Mouse (Mus musculus) limb, embryonic 13.5 days (tissue): ENCODE data around the gene Dnah7c. TPM values are rescaled to one million over a fixed set of nuclear protein-coding genes. Genes with fewer than 3 reads are reported as not detected.

Source experiments
- ATAC-seq: fragments of 200-750 bp; cut with Nextera tagmentation; 2 replicates; pipeline ENCODE4 v1.8.0; 2017; ENCODE audit warnings: low read depth, moderate number of reproducible peaks, moderate TSS enrichment; ENCODE audit not compliant: low FRiP score
- H3K27ac ChIP-seq: fragments of 300-500 bp; sonication (generic); 2 replicates; pipeline ENCODE4 v1.5.1; 2015; ENCODE audit warnings: inconsistent platforms, mild to moderate bottlenecking, moderate library complexity
- H3K27me3 ChIP-seq: fragments of 300-500 bp; sonication (generic); 2 replicates; pipeline ENCODE4 v1.6.1; 2015; ENCODE audit warnings: mild to moderate bottlenecking, inconsistent platforms
- H3K36me3 ChIP-seq: fragments of 300-500 bp; sonication (generic); 2 replicates; pipeline ENCODE4 v1.6.1; 2015; ENCODE audit warnings: inconsistent platforms, mild to moderate bottlenecking, moderate library complexity
- H3K4me1 ChIP-seq: fragments of 300-500 bp; sonication (generic); 2 replicates; pipeline ENCODE4 v1.6.1; 2015; ENCODE audit warnings: inconsistent platforms
- H3K4me2 ChIP-seq: fragments of 300-500 bp; sonication (generic); replicated peaks from 2 replicates; pipeline ENCODE4 v1.6.1; 2015; ENCODE audit warnings: inconsistent platforms, mild to moderate bottlenecking, moderate library complexity
- H3K4me3 ChIP-seq: fragments of 300-500 bp; sonication (generic); 2 replicates; pipeline ENCODE4 v1.5.1; 2015; ENCODE audit warnings: moderate library complexity, mild to moderate bottlenecking, inconsistent platforms
- H3K9ac ChIP-seq: fragments of 300-500 bp; sonication (generic); 2 replicates; pipeline ENCODE4 v1.6.1; 2015; ENCODE audit warnings: mild to moderate bottlenecking, inconsistent platforms
- H3K9me3 ChIP-seq: fragments of 300-500 bp; sonication (generic); 2 replicates; pipeline ENCODE4 v1.6.1; 2016; ENCODE audit warnings: inconsistent platforms
- WGBS: fragments of 180-500 bp; shearing (Covaris S2); methylation state at CpG from one replicate; pipeline ENCODE4 v1.1.7; 2015; 5-methylcytosine and 5-hydroxymethylcytosine counted together
- polyA plus RNA-seq: library from polyadenylated mRNA; unstranded; fragments of >200 nt; fragmentation: Nextera tagmentation; extraction: Ambion mirVana; gene quantifications from 2 replicates; pipeline ENCODE4 v1.2.1, GENCODE M21; 2015

Dnah7c gene
- polyA plus RNA-seq, 1 experiment from 2014 or later, result 0.18 TPM

GRCm38 (mm10) chr1:46845221-46845620 lies 419.8 kb downstream of the Dnah7c start:
- WGBS, result 40% methylated on average over 5 of the region's 5 CpGs
- no peak overlapping the region for H3K27ac ChIP-seq
- no peak overlapping the region for H3K4me3 ChIP-seq
- H3K27me3 ChIP-seq, result no peaks in the 10 kb centered on the region
- no peak overlapping the region for H3K9ac ChIP-seq
- ATAC-seq, result no peak
- no peak overlapping the region for H3K4me2 ChIP-seq
- H3K36me3 ChIP-seq, result no peaks in the 10 kb centered on the region
- no peaks in the 10 kb centered on the region for H3K9me3 ChIP-seq
- H3K4me1 ChIP-seq, result peaks cover 4% of the 10 kb centered on the region

DNA sequence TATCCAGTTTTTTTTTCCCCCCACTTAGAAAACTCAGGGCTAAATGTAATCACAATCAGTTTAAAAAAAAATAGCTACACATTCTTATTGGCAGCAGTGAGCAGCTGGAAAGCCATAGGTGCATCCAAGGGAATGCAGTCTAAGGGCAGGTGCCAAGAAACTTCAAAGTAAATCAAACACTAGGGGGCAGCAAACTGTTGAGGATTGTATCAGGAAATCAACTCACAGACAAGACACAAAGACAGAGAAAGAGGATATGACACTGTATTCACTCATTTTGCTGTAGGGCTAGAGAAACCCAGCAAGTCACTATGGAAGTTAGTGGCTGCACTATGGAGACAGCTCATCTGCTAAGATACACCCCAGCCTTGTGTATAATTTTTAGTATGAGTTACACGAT lies 424.4 kb downstream of the Dnah7c start:
- 71% methylated on average over 1 of the region's 1 CpGs for WGBS

GRCm38 (mm10) chr1:46851586-46851985 lies 426.2 kb downstream of the Dnah7c start:
- no peaks in the 10 kb centered on the region for H3K36me3 ChIP-seq
- peak overlapping the region; percentile 50 for H3K9ac ChIP-seq
- no peak for ATAC-seq
- peak overlapping the region; percentile 73 for H3K4me2 ChIP-seq
- H3K4me3 ChIP-seq, result peak overlapping the region; percentile 92
- peaks cover 28% of the 10 kb centered on the region for H3K4me1 ChIP-seq
- H3K27me3 ChIP-seq, result no peaks in the 10 kb centered on the region
- H3K9me3 ChIP-seq, result no peaks in the 10 kb centered on the region
- H3K27ac ChIP-seq, result peak overlapping the region; percentile 63; the same call in 1 of the 2 replicates
- WGBS, result 48% methylated on average over 4 of the region's 4 CpGs

More for the DNA sequence above, 424.4 kb downstream of the Dnah7c start:
- Histone ChIP-seq H3K9ac (no peak overlapping the region), H3K4me2 (no peak overlapping the region), H3K27ac (no peak overlapping the region), H3K4me1 (peaks cover 27% of the 10 kb centered on the region), H3K27me3 (no peaks in the 10 kb centered on the region), H3K9me3 (no peaks in the 10 kb centered on the region), H3K36me3 (no peaks in the 10 kb centered on the region), H3K4me3 (no peak overlapping the region)
- ATAC-seq, result no peak

- ATAC-seq, result no peak
- H3K4me1 ChIP-seq, result peaks cover 28% of the 10 kb centered on the region
- H3K4me3 ChIP-seq, result peak overlapping the region; percentile 92
- peak overlapping the region; percentile 100 for H3K27ac ChIP-seq
- peak overlapping the region; percentile 73 for H3K4me2 ChIP-seq
- no peaks in the 10 kb centered on the region for H3K9me3 ChIP-seq
- 2% methylated on average over 4 of the region's 4 CpGs for WGBS
- H3K9ac ChIP-seq, result peak overlapping the region; percentile 100
- no peaks in the 10 kb centered on the region for H3K27me3 ChIP-seq
- H3K36me3 ChIP-seq, result no peaks in the 10 kb centered on the region
Measured at GRCm38 (mm10) chr1:46852216-46852599, 426.8 kb downstream of the Dnah7c start.

DNA sequence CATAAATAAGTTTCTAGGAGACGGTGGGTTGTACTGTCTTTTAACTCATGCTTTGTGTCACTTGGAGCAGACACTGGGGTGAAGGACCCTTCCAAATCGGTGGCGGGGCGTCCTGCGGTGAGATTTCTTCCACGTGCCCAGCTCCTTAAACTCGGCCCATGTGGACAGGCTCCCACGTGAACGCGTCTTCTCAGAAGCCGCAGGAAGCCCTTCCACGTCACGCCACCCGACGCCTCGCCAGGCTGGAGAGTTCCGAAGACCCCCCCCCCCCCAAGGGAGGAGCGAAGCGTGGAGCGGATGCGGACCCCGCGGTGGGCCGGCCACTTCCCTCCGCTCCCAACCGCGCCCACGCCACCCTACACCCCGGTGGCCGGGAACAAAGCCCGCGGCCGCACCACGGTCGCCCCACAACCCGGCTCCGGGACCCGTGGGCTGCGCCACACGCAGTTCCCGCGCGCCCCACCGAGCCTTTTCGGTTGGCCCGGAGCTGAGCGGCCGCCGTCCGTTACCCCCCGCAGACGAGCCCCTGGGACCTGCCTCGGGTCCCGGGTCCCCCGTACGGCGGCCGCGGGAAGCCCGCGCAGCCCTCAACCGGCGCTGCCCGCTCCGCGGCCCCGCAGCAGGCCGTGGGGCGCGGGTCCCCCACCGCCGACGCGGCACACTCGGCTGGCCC lies 427.3 kb downstream of the Dnah7c start:
- Histone ChIP-seq H3K36me3 (no peaks in the 10 kb centered on the region), H3K27ac (peak overlapping the region; percentile 100), H3K4me2 (peak overlapping the region; percentile 73), H3K27me3 (no peaks in the 10 kb centered on the region), H3K4me3 (peak overlapping the region; percentile 92), H3K9me3 (no peaks in the 10 kb centered on the region), H3K4me1 (peaks cover 28% of the 10 kb centered on the region), H3K9ac (peak overlapping the region; percentile 100)
- under 1% methylated on average over 59 of the region's 75 CpGs for WGBS
- peak; percentile 42 for ATAC-seq

DNA sequence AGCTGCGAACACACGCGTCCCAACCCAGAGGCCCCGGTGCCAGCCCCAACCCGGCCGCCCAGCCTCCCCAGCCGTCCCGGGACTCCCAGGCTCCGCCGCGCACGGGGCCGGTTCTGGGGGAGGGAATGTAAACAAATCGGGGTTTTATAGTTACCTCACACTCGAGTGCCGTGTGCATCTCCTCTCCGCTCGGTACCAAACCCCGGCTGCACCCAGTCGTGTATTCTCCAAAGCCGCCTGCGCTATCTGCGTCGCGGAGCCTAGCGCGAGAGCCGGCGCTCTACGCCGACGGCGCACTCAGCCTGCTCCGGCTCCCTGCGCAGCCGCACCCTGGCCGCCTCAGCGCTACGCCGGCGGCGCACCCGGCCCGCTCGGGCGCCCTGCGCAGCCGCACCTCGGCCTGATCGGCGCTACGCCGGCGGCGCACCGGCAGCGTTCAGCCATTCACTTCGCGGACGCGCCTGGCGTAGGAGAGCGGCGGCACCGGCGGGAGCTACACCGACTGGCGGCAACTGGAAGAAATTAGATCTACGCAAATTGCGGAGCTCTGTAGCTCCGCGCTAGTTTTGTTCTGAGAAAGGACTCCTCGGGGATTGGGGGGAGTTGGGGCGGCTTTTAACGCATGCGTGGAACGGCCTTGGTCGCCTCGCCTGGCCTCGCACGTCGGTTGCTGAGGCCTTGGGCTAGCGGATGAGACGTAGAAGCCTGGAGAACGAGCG lies 428.1 kb downstream of the Dnah7c start:
- Histone ChIP-seq H3K4me3 (peak overlapping the region; percentile 92), H3K4me2 (peak overlapping the region; percentile 73), H3K27me3 (no peaks in the 10 kb centered on the region), H3K9me3 (no peaks in the 10 kb centered on the region), H3K27ac (peak overlapping the region; percentile 100), H3K4me1 (peaks cover 28% of the 10 kb centered on the region), H3K9ac (peak overlapping the region; percentile 100), H3K36me3 (no peaks in the 10 kb centered on the region)
- peak; percentile 95 for ATAC-seq
- under 1% methylated on average over 86 of the region's 86 CpGs for WGBS

- ATAC-seq, result no peak; the same call in 1 of the 2 replicates
Measured at GRCm38 (mm10) chr1:46854036-46854900, 428.9 kb downstream of the Dnah7c start.

DNA sequence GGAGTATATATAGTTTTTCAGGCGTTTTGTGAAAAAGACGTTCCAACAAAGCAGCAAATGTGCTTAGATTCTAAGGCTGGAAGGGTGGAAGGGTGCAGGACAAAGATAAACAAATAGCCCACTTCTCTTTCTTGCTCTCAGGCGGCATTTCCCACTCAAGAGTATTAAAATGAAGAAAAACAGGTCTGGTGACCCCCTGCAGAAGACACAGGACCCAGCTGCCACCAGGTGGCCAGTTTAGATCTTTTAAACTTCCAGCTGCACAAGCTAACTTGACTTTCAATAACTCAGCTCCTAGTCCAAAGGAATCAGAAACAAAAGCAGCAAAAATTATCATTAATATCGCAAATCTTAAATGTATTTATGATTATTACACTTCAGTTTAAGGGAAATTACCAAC lies 431.1 kb downstream of the Dnah7c start:
- H3K9ac ChIP-seq, result no peak overlapping the region
- no peak overlapping the region for H3K4me3 ChIP-seq
- H3K9me3 ChIP-seq, result no peaks in the 10 kb centered on the region
- H3K27ac ChIP-seq, result no peak overlapping the region
- 61% methylated on average over 4 of the region's 4 CpGs for WGBS
- no peak overlapping the region for H3K4me2 ChIP-seq
- no peaks in the 10 kb centered on the region for H3K36me3 ChIP-seq
- H3K27me3 ChIP-seq, result no peaks in the 10 kb centered on the region
- no peak for ATAC-seq
- peaks cover 17% of the 10 kb centered on the region for H3K4me1 ChIP-seq

More at GRCm38 (mm10) chr1:46854036-46854900, 428.9 kb downstream of the Dnah7c start:
- H3K4me3 ChIP-seq, result peak overlapping the region; percentile 92
- peak overlapping the region; percentile 100 for H3K27ac ChIP-seq
- no peaks in the 10 kb centered on the region for H3K27me3 ChIP-seq
- peak overlapping the region; percentile 63 for H3K9ac ChIP-seq
- 25% methylated on average over 18 of the region's 18 CpGs for WGBS
- H3K36me3 ChIP-seq, result no peaks in the 10 kb centered on the region
- H3K4me1 ChIP-seq, result peaks cover 29% of the 10 kb centered on the region
- H3K9me3 ChIP-seq, result no peaks in the 10 kb centered on the region
- peak overlapping the region; percentile 58 for H3K4me2 ChIP-seq
